Mouse (Mus musculus) spleen, postnatal 10 days (tissue): ENCODE results near the gene Lbx2.

ENCODE experiments used
- DNase-seq, 2 experiments: peaks; one replicate each; pipeline ENCODE4 v3.0.0; 2021 to 2022; ENCODE audit warnings: low spot score in 2 of 2

Lbx2 gene

DNA sequence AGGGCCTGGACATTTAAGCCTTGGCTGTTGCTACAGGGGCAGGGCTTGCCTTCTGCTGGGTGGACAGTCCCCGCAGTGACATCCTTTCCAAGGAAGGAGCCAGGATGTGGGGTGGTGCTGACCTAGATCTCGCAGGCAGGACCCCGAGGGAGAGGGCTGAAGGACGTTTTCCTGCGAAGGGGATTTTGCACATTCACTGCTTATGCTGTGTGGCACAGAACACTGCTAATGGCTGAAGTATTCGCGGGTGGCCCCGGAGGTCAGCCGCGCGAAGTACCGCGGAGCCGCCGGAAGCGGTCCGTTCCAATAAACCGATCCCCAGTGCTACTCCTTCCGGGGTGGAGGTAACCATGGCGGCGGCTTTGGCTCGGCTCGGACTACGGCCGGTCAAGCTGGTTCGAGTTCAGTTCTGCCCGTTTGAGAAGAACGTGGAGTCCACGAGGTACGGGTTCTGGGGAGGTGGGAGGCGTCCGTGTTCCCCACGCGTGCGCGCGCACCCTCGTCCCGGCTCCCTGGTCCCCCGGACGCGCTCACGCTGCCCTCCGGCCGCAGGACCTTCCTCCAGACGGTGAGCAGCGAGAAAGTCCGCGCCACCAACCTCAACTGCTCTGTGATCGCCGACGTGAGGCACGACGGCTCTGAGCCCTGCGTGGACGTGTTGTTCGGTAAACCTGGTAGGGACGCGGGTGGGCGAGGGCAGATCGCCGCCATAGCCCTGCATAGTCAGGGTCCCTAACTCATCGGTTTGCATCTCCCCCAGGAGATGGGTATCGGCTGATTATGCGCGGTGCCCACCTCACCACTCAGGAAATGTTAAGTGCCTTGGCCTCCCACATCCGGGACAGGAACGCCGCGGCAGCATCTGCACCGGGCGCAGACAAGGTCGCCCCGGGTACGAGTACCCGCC lies 22.8 kb downstream of the Lbx2 start, which contains the start of gene Mrpl53:
Mrpl53 (plus strand) TSS at position 279 of the 907 bp plus-strand sequence.
- peak; percentile 84 to 85 for DNase-seq

DNA sequence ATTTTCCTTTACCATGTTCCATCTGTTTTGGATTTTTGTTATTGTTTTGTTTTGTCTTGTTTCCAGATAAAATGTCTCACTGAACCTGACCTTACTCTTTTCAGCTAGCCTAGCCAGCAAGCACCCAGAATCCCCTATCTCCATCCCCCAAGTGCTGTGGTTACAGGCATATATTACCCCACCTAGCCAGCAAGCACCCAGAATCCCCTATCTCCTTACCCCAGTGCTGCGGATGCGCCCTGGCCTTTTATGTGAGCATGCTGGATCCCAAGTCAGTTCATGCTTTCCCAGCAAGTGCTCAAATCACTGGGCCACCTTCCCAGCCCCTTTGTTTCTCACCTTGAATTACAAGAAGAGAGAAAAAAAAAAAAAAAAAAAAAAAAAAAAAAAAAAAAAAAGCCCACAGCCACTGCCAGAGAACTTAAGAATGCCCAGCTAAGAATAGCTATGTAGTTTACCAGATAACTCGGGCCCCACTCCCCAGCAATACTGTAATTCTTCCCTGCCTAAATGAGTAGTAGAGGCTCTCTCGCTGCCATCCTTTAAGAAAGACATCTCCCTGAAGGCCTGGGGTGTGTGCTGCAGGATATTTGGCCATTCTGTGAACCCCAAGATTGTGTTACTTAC lies 25.5 kb downstream of the Lbx2 start:
- DNase-seq: peak in 1 of 2 experiments; percentile 50

DNA sequence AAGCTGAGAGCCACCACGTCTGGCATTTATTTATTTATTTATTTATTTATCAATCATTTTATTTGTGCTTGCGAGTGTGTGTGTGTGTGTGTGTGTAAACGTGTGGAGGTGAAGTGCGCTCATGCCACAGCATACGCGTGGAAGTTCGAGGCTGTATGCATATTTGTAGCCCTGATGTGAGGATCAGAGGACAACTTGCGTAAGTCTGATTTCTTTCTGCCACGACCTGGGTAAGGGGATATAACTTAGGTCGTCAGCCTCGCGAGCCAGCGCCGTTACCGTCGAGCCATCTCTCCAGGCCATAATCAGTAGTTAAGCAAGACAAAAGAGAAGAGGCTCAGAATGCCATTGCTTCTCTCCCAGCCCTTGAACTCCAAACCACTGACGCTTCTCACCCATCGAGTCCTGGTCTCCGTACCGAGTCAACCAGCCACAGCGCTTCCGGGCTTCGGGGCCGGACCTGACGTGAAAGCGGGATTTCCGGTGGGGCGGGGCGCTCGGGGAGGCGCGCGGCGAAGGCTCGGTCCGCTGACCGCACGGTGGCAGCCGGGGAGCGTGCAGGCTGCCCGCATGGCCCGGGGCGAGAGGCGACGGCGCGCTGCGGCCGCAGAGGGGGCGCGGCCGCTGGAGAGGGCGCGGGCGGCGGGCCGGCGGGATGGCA lies 29.0 kb downstream of the Lbx2 start, which contains the start of gene Mogs:
Mogs (plus strand) TSS at position 486 of the 661 bp plus-strand sequence.
- peak; percentile 92 to 96 for DNase-seq

DNA sequence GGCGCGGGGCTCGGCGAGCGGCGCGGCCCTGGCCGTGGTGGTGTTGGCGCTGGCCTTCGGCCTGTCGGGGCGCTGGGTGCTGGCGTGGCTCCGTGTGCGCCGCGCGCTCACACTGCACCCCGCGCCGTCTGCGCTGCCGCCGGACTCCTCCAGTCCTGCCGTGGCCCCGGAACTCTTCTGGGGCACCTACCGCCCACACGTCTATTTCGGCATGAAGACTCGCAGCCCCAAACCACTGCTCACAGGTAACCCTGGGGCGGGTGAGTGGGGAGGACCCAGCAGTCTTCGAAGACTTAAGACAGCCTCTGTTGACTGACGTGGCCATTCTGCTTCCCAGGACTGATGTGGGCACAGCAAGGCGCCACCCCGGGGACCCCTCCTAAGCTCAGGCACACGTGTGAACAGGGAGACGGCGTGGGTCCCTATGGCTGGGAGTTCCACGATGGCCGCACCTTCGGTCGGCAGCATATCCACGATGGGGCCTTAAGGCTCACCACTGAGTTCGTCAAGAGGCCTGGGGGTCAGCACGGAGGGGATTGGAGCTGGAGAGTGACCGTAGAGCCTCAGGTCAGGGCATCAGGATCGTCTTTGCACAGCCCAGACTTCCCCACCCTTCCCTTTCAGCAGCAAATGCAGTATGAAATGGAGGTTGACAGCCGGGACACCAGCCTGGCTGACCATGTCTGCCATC lies 29.7 kb downstream of the Lbx2 start:
- DNase-seq: no peak

DNA sequence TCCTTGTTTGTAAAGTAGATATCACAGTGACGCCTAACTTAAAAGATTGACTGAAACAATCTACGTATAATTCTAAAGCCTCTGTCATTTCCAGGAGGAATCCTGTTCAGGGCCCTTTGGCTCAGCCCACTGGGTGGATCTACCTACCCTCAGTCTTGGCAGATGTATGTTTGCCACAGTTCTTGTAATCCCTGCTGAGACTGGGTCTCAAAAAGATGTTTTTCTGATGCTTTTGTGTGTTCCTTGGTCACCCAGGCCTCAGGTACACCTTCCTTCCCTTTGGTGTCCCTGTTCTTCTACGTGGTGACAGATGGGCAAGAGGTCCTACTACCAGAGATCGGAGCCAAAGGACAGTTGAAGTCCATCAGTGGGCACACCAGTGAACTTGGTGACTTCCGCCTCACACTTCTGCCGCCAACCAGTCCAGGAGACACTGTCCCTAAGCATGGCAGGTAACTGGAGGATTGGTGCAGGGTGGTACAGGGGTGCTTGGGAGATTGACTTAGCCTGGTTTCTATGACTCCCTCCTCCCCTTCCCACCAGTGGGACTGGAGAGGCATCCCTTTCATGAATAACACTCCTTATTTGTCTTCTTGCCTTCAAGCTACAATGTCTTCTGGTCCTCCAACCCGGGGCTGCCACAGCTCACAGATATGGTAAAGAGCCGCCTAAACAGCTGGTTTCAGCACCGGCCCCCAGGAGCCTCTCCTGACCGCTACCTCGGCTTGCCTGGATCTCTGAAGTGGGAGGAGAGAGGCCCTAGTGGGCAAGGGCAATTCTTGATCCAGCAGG lies 30.4 kb downstream of the Lbx2 start:
- DNase-seq: no peak

DNA sequence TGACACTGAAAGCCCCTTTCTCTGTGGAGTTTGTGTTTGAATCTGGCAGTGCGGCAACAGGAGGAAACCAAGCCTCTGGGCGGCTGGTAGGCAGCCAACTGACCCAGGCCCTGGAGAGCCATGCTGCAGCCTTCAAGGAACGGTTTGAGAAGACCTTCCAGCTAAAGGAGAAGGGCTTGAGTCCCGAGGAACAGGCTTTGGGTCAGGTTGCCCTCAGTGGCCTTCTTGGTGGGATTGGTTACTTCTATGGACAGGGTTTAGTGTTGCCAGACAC lies 30.9 kb downstream of the Lbx2 start:
- DNase-seq: no peak

DNA sequence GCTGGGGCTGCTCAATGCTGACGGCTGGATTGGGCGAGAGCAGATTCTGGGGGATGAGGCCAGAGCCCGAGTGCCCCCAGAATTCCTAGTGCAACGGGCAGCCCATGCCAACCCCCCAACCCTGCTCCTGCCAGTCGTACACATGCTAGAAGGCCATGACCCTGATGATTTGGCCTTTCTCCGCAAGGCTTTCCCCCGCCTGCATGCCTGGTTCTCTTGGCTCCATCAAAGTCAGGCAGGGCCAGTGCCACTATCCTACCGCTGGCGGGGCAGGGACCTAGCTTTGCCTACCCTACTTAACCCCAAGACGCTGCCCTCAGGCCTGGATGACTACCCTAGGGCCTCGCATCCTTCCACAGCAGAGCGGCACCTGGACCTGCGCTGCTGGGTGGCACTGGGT lies 31.4 kb downstream of the Lbx2 start:
- DNase-seq: no peak

DNA sequence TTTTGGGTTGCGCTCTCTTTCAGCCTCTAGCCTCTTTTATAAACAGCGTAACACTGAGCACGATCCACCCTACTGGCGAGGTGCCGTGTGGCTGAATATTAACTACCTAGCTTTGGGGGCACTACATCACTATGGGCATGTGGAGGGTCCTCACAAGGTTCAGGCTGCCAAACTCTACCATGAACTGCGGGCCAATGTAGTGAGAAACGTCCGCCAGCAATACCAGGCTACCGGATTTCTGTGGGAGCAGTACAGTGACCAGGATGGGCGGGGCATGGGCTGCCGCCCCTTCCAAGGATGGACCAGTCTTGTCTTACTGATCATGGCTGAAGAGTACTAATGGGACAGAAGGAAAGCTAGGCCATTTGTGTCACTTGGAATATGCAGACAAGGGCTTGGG lies 32.2 kb downstream of the Lbx2 start:
- no peak for DNase-seq

DNA sequence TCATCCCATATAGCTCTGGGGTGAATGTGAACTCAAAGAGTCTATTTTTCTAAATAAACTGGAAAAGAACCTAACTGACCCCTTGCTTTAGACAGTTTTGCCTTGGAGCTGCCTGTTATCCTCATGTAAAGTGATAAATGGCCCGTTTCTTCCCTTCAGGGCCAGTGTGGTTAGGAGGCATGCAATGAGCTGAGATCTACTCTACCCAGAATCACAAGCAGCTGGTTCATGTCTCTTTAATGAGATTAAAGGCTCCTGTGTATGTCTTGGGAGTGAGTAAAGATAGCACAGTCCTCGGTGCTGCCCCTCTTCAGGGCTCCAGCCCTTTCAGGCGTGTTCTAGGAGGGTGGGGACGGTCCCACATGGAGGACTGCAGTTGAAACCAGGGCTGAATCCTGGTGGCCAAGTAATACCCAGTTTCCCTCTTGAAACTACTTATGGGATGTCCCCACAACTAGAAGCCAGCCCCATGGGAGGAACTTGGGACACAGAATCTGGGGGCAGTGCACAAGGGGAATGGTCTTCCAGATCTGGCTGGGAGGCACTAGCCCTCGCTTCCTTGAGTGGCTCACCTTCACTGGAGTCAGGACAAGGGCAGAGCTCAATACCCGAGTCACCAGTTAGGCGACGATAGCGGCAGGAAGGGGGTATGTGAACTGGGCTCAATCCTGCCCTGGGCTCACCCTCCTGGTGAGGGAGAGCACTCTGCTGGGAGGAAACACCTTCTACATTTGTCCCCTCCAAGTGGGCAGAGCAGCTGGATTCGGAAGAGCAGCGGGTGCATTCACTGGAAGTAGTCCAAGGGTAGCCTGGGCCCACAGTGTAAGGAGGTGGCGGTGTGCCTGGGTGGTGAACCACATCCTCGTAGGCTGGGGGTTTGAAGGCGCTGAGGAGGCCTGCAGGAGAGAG lies 32.9 kb downstream of the Lbx2 start:
- peak in 1 of 2 experiments; percentile 26 for DNase-seq

DNA sequence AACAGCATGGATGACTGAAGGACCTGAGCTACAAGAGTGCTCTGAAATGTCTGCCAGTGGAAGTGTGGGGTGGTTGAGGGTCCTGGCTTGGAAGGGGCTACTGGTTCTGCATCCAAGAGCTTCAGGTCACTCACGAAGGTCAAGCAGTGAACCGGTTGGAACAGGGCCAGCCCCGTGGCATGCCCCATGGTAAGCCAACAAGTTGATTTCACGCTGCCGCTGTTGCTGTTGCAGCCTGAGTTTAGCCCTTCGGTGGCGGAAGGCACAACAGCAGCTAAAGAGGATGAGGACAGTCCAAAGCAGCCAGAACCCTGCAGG lies 33.5 kb downstream of the Lbx2 start:
- DNase-seq: peak in 1 of 2 experiments; percentile 41

DNA sequence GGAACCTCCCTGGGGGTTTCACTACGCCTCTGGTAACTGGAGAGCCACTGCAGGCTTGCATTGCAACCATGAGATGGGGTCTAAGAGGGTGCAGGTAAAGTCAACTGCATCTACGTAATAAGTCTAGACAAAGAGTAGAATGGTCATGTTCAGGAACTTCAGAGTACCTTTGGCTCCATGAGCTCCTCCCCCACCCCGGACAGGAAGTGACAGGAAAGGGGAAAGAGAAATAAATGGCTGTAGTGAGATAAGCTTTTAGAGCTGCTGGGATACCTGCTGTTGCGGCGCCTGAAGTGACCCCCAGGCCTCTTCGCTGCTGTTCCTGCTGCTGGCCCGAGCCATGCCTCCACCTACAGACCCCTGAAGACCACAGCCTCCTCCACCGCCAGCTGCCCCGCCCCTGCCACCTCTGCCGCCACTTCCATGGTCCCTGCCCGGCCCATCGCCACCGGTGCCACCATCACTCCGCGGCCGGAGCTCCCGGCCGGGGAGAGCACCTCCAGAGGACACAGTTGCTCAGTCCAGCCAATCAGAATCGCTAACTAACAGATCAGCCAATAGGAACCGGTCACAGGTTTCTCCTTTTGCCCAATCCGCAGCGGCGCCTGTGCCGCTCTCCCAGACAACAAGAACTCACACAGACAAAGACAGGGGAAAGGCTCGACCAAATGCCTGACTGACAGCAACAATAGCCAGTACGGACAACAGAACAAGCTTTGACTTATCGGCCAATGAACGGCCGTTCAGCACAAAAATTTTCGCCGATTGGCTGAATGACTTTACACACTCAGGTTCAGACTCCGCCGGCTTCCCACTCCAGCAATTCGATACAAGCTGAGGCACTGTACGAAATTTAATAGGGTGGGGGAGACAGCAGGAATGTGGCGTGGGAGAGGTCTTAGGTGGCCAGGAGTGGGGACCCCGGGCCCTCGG lies 35.0 kb downstream of the Lbx2 start, which contains the start of gene Wbp1:
Wbp1 (minus strand) TSS at position 630 of the 933 bp plus-strand sequence.
- peak; percentile 85 to 90 for DNase-seq

DNA sequence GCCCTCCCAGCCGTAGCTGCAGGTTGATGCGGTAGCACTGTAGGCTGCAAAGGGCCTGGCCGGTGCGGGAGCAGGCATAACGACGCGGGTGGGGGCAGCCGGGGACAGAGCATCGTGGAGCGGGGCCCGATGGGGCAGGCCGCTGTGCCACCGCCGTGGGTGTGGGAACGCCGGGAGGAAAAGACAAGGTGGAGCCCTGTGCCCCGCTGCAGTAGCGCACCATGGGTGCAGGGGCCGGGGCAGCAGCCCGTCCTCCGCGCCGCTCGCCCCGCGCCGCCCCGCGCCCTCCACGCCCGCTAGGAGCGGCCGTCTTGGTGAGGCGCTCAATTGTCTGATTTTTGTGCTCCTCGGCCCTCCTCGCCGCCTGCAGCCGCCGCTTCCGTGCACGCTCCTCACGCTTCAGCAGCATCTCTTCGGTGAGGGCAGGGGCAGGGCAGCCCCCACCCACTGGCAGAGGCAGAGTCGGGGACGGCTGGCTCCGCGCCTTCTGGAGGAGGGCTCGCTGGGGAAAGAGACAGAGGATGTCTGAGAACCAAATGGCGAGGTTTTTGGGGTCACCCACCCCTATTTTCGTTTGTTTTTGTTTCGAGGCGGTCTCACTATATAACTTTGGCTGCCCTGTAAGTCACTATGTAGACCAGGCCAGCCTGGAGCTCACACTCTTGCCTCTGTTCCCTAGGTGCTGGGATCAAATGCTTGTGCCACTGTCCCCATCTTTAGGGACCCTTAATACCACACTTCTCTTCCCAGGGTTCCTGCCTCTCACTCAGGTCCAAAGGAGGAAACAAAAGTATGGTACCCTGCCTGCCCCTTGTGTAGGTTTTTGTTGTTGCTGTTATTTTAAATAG lies 35.9 kb downstream of the Lbx2 start:
- DNase-seq: no peak

DNA sequence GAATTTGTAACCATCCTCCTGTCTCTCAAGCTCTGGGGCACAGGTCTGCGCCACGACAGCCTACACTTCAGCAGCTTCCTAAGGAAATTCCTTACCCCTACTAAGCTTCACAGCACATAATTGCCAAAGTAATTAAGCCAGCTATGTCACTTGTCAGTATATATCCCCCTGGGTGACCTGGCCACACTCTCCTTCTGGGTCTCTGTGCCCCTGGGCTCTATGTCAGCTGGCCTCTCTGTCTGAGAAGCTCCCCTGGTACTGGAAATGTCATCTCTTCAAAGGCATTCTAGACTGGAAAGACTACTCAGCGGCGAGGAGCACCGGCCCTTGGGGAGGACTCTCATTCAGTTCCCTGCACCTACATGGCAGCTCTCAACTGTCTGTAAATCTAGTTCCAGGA lies 36.8 kb downstream of the Lbx2 start:
- no peak for DNase-seq

DNA sequence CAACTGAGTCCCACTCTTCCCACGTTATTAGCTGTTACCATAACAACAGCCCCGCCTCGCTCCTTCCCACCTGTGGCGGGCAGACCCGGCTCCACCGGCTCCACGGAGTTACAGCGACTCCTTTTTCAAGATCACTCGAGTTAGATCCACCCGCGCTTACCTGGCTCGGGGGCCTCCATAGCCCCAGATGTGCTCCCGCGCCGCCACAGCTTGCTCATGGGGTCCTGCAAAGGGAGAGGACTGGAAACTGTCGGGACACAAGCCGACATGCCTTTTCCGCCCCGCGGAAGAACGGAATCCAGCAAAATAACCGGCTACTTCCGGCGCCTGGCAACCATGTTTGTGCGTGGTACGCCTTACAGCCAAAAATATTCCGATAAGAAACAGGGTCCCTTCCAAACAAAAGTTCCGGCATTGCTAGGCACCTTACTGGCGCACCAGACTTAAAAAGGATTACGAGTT lies 38.7 kb downstream of the Lbx2 start:
- peak; percentile 87 to 91 for DNase-seq

DNA sequence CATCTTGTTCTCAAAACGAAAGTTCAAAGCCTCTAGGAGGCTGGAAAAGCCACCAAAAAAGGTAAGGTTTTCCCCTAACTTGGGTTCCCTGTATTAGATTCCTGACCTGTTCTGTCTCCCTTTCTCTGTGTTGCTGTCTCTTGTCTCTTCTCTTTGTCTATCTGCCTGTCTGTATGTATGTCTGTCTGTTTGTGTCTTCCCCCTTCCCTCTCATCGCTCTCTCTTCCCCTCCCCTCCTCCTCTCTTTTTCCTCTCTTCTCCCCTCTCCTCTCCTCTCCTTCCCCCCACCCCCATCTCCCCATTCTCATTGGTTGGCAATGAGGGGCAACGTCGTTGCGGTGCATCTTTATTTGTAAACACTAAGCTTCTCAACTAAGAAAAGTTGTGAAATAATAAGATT lies 39.2 kb downstream of the Lbx2 start, which contains the start of gene Ino80b:
Ino80b (minus strand) TSS at position 101 of the 400 bp plus-strand sequence.
- no peak for DNase-seq

DNA sequence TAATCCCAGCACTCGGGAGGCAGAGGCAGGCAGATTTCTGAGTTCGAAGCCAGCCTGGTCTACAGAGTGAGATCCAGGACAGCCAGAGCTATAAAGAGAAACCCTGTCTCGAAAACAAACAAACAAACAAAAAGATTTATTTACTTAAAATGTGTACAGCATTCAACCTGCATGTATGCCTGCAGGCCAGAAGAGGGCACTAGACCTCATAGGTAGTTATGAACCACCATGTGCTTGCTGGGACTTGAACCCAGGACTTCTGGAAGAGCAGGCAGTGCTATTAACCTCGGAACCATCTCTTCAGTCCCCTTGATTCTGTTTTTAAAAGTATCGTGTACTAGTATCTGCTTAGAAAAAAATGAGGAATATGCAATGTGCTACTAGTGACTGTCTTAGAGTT lies 41.3 kb downstream of the Lbx2 start:
- no peak for DNase-seq

DNA sequence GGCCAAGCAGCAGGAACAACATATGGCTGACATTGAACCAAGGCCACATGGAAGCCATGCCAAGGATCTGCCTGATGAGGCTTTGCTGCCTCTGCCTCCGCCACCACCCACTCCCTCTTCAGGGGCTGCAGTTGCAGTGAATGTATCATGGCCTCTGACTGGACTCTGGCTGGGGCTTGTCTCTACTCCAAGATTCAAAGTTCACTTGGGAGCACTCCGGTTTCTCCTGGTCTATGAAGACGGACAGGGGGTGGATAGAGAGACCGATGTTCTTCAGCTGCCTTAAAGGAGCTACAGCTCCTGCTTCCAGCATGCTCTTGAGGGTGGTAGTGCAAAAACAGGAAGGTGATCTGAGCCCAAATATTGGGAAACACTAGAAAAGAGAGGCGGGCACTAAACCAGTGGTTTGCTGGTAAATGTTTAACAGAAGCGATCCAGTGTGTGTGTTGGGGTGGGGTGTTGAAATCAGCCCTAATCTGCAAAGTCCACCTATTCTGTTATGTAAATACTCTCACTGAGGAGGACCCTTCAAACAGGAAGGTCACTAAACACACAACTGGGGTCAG lies 45.4 kb downstream of the Lbx2 start:
- DNase-seq: no peak
